Mouse (Mus musculus) spleen, adult 2 months (tissue): ENCODE data around the gene Gm40460.
"Not testable (repeated sequence)": the region's sequence is repeated elsewhere in the genome, so short reads cannot be mapped to it uniquely, and the experiment has no call there.

Experiments
- CTCF ChIP-seq: fragments of 200-500 bp; IDR thresholded peaks from 2 replicates; pipeline ENCODE4 v1.5.1; 2011; ENCODE audit warnings: mild to moderate bottlenecking, inconsistent platforms; ENCODE audit not compliant: insufficient read depth, insufficient read length, insufficient replicate concordance; ENCODE audit errors: extremely low read depth
- POLR2A ChIP-seq: fragments of 200-500 bp; IDR thresholded peaks from 2 replicates; pipeline ENCODE4 v1.6.1; 2011; ENCODE audit warnings: low read depth, low read length, inconsistent platforms

DNA sequence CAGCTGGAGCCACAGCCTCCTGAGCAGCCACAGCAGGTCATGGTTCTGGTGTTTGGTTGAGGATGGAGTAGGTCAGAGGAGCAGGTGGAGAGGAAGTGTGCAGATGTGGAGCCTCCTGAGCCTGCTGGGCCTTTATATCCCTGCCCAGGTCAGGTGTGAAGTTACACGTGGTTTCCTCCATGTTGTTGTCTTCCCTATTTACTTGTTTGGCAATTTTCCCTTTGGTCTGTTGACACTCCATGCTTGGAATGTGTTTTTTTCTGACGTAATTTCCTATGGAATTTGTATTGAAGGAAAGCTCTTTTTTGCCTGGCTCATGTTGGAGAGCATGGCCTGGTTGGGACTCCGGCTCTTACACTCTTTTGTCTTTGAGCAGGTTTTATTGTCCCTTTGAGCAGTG lies 11.0 kb downstream of the Gm40460 start, which contains the start of gene Krtap5-5:
- TF ChIP-seq CTCF, POLR2A: not testable (repeated sequence)
